Mouse (Mus musculus) liver, embryonic 15.5 days (tissue): ENCODE data around the gene Tph1. TPM values are rescaled to one million over a fixed set of nuclear protein-coding genes. Genes with fewer than 3 reads are reported as not detected.

ENCODE experiments used
- ATAC-seq: fragments of 200-750 bp; cut with Nextera tagmentation; 2 replicates; pipeline ENCODE4 v1.8.0; 2017; ENCODE audit warnings: moderate number of reproducible peaks, mild to moderate bottlenecking, moderate library complexity; ENCODE audit not compliant: insufficient read depth
- H3K27ac ChIP-seq: fragments of 300-500 bp; sonication (generic); replicated peaks from 2 replicates; pipeline ENCODE4 v1.5.1; 2015; ENCODE audit warnings: mild to moderate bottlenecking, inconsistent platforms
- H3K27me3 ChIP-seq: fragments of 300-500 bp; sonication (generic); 2 replicates; pipeline ENCODE4 v1.6.1; 2015; ENCODE audit warnings: mild to moderate bottlenecking, inconsistent platforms
- H3K36me3 ChIP-seq: fragments of 300-500 bp; sonication (generic); replicated peaks from 2 replicates; pipeline ENCODE4 v1.6.1; 2015; ENCODE audit warnings: moderate library complexity, mild to moderate bottlenecking, inconsistent platforms
- H3K4me1 ChIP-seq: fragments of 300-500 bp; sonication (generic); replicated peaks from 2 replicates; pipeline ENCODE4 v1.6.1; 2015; ENCODE audit warnings: inconsistent platforms
- H3K4me2 ChIP-seq: fragments of 300-500 bp; sonication (generic); 2 replicates; pipeline ENCODE4 v1.6.1; 2015; ENCODE audit warnings: moderate library complexity, mild to moderate bottlenecking, inconsistent platforms
- H3K4me3 ChIP-seq: fragments of 300-500 bp; sonication (generic); replicated peaks from 2 replicates; pipeline ENCODE4 v1.5.1; 2015; ENCODE audit warnings: mild to moderate bottlenecking, inconsistent platforms
- H3K9ac ChIP-seq: fragments of 300-500 bp; sonication (generic); 2 replicates; pipeline ENCODE4 v1.6.1; 2015; ENCODE audit warnings: moderate library complexity, mild to moderate bottlenecking, inconsistent platforms
- H3K9me3 ChIP-seq: fragments of 300-500 bp; sonication (generic); replicated peaks from 2 replicates; pipeline ENCODE4 v1.6.1; 2016; ENCODE audit warnings: inconsistent platforms
- WGBS: fragments of 180-500 bp; shearing (Covaris S2); methylation state at CpG from one replicate; pipeline ENCODE4 v1.1.7; 2015; ENCODE audit warnings: mixed read lengths; ENCODE audit not compliant: insufficient replicate concordance; 5-methylcytosine and 5-hydroxymethylcytosine counted together
- polyA plus RNA-seq: library from polyadenylated mRNA; unstranded; fragments of >200 nt; fragmentation: Nextera tagmentation; extraction: Ambion mirVana; gene quantifications from 2 replicates; pipeline ENCODE4 v1.2.1, GENCODE M21; 2015

The Tph1 gene
- polyA plus RNA-seq, 1 experiment from 2014 or later, result not detected

GRCm38 (mm10) chr7:46648431-46649140, 23.8 kb downstream of the Tph1 start:
- ATAC-seq, result no peak
- H3K27me3 ChIP-seq, result peaks cover 8% of the 10 kb centered on the region; the same call in 1 of the 2 replicates

GRCm38 (mm10) chr7:46643172-46643571, 29.2 kb downstream of the Tph1 start:
- H3K9ac ChIP-seq, result no peak overlapping the region
- peaks cover 16% of the 10 kb centered on the region for H3K27me3 ChIP-seq
- 36% methylated on average over 1 of the region's 1 CpGs for WGBS
- peaks cover 17% of the 10 kb centered on the region for H3K4me1 ChIP-seq
- H3K9me3 ChIP-seq, result no peaks in the 10 kb centered on the region
- H3K4me2 ChIP-seq, result no peak overlapping the region
- no peak for ATAC-seq
- no peaks in the 10 kb centered on the region for H3K36me3 ChIP-seq
- no peak overlapping the region for H3K4me3 ChIP-seq
- H3K27ac ChIP-seq, result no peak overlapping the region

More at GRCm38 (mm10) chr7:46648431-46649140, 23.8 kb downstream of the Tph1 start:
- Histone ChIP-seq H3K9me3 (no peaks in the 10 kb centered on the region), H3K27ac (no peak overlapping the region), H3K4me1 (no peaks in the 10 kb centered on the region), H3K9ac (no peak overlapping the region), H3K4me2 (no peak overlapping the region), H3K4me3 (no peak overlapping the region), H3K36me3 (no peaks in the 10 kb centered on the region)
- WGBS, result 45% methylated on average over 4 of the region's 4 CpGs

- H3K27ac ChIP-seq, result no peak overlapping the region
- peaks cover 17% of the 10 kb centered on the region for H3K4me1 ChIP-seq
- peak overlapping the region; percentile 70 for H3K4me3 ChIP-seq
- 13% methylated on average over 17 of the region's 17 CpGs for WGBS
- peaks cover 11% of the 10 kb centered on the region for H3K27me3 ChIP-seq
- ATAC-seq, result no peak
- H3K36me3 ChIP-seq, result no peaks in the 10 kb centered on the region
- H3K4me2 ChIP-seq, result peak overlapping the region; percentile 96
- H3K9me3 ChIP-seq, result no peaks in the 10 kb centered on the region
- peak overlapping the region; percentile 72; the same call in 1 of the 2 replicates for H3K9ac ChIP-seq
Measured at GRCm38 (mm10) chr7:46640062-46640461, 32.3 kb downstream of the Tph1 start.

- H3K27ac ChIP-seq, result no peak within 1 kb of the TSS
- no peaks in the 10 kb centered on the region for H3K36me3 ChIP-seq
- WGBS, result under 1% methylated on average over 30 of the region's 30 CpGs
- peaks cover 11% of the 10 kb centered on the region for H3K27me3 ChIP-seq
- peak within 1 kb of the TSS; percentile 96 for H3K4me2 ChIP-seq
- H3K9ac ChIP-seq, result peak within 1 kb of the TSS; percentile 72
- ATAC-seq, result peak; percentile 94
- peaks cover 17% of the 10 kb centered on the region for H3K4me1 ChIP-seq
- no peaks in the 10 kb centered on the region for H3K9me3 ChIP-seq
- H3K4me3 ChIP-seq, result peak within 1 kb of the TSS; percentile 70
Measured at GRCm38 (mm10) chr7:46639692-46640031, 32.7 kb downstream of the Tph1 start, which contains the start of gene Sergef. Gene Sergef (minus strand): TSS chr7:46639807.

- H3K27ac ChIP-seq, result no peak overlapping the region
- peak; percentile 27; the same call in 1 of the 2 replicates for ATAC-seq
- H3K27me3 ChIP-seq, result peaks cover 11% of the 10 kb centered on the region
- H3K36me3 ChIP-seq, result no peaks in the 10 kb centered on the region
- H3K4me1 ChIP-seq, result peaks cover 17% of the 10 kb centered on the region
- H3K9ac ChIP-seq, result peak overlapping the region; percentile 72
- H3K9me3 ChIP-seq, result no peaks in the 10 kb centered on the region
- WGBS, result 15% methylated on average over 32 of the region's 32 CpGs
- H3K4me3 ChIP-seq, result peak overlapping the region; percentile 70
- peak overlapping the region; percentile 96 for H3K4me2 ChIP-seq
Measured at GRCm38 (mm10) chr7:46638889-46639691, 33.2 kb downstream of the Tph1 start.

GRCm38 (mm10) chr7:46628375-46628975, 43.9 kb downstream of the Tph1 start:
- H3K27ac ChIP-seq, result no peak overlapping the region
- H3K4me1 ChIP-seq, result no peaks in the 10 kb centered on the region
- no peak overlapping the region for H3K4me2 ChIP-seq
- H3K4me3 ChIP-seq, result no peak overlapping the region
- ATAC-seq, result no peak
- no peaks in the 10 kb centered on the region for H3K27me3 ChIP-seq
- WGBS, result 74% methylated on average over 8 of the region's 8 CpGs
- no peak overlapping the region for H3K9ac ChIP-seq
- no peaks in the 10 kb centered on the region for H3K9me3 ChIP-seq
- no peaks in the 10 kb centered on the region for H3K36me3 ChIP-seq

- WGBS, result 72% methylated on average over 2 of the region's 3 CpGs
- Histone ChIP-seq H3K9ac (no peak overlapping the region), H3K9me3 (no peaks in the 10 kb centered on the region), H3K4me2 (no peak overlapping the region), H3K27me3 (no peaks in the 10 kb centered on the region), H3K4me3 (no peak overlapping the region), H3K36me3 (no peaks in the 10 kb centered on the region), H3K4me1 (no peaks in the 10 kb centered on the region), H3K27ac (no peak overlapping the region)
- no peak for ATAC-seq
Measured at GRCm38 (mm10) chr7:46623979-46624378, 48.4 kb downstream of the Tph1 start.

GRCm38 (mm10) chr7:46618416-46619110, 53.8 kb downstream of the Tph1 start:
- Histone ChIP-seq H3K4me2 (no peak overlapping the region), H3K4me1 (no peaks in the 10 kb centered on the region; the same call in 1 of the 2 replicates), H3K27ac (no peak overlapping the region), H3K27me3 (no peaks in the 10 kb centered on the region), H3K36me3 (no peaks in the 10 kb centered on the region), H3K9ac (no peak overlapping the region), H3K9me3 (no peaks in the 10 kb centered on the region), H3K4me3 (no peak overlapping the region)
- 79% methylated on average over 23 of the region's 23 CpGs for WGBS
- no peak for ATAC-seq

- Histone ChIP-seq H3K4me1 (no peaks in the 10 kb centered on the region; the same call in 1 of the 2 replicates), H3K4me3 (no peak overlapping the region), H3K36me3 (no peaks in the 10 kb centered on the region), H3K4me2 (no peak overlapping the region), H3K9me3 (no peaks in the 10 kb centered on the region), H3K27ac (no peak overlapping the region), H3K9ac (no peak overlapping the region), H3K27me3 (no peaks in the 10 kb centered on the region)
- 80% methylated on average over 7 of the region's 7 CpGs for WGBS
- ATAC-seq, result no peak
Measured at GRCm38 (mm10) chr7:46616429-46617005, 55.8 kb downstream of the Tph1 start.

GRCm38 (mm10) chr7:46615256-46615977, 56.9 kb downstream of the Tph1 start:
- Histone ChIP-seq H3K9me3 (no peaks in the 10 kb centered on the region), H3K36me3 (no peaks in the 10 kb centered on the region), H3K27me3 (no peaks in the 10 kb centered on the region), H3K4me1 (no peaks in the 10 kb centered on the region; the same call in 1 of the 2 replicates), H3K4me3 (no peak overlapping the region), H3K4me2 (no peak overlapping the region), H3K9ac (no peak overlapping the region), H3K27ac (no peak overlapping the region)
- 39% methylated on average over 5 of the region's 5 CpGs for WGBS
- ATAC-seq, result peak; percentile 40; the same call in 1 of the 2 replicates
